Mouse (Mus musculus) olfactory bulb, adult 2 months (tissue): ENCODE measurements around the gene Exoc4.

ENCODE experiments used
- CTCF ChIP-seq: fragments of 200-500 bp; IDR thresholded peaks from 2 replicates; pipeline ENCODE4 v1.5.1; 2012; ENCODE audit warnings: low read depth, mild to moderate bottlenecking, low read length, moderate library complexity; ENCODE audit not compliant: insufficient read depth
- POLR2A ChIP-seq: fragments of 200-500 bp; IDR thresholded peaks from 2 replicates; pipeline ENCODE4 v1.6.1; 2012; ENCODE audit warnings: mild to moderate bottlenecking, low read depth, low read length, moderate library complexity; ENCODE audit not compliant: insufficient read depth

DNA sequence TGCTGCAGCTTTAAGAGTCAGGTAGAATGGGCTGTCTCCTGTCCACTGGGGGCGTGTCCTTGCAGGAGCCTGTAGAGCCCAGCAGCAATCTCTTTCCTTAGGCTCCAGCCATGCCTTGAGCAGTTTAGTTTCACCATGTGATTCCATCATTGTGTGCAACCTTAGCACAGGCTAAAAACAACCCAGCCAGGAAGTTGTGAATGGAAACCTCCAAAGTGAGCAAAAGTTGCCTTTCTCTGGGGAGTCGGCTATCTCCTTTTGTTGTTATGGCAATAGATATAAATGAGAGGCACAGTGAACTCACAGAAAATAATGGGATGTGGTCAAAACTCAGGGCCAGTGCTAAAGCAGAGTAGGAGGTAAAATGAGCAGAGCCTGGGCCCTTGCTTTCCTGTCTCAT, 565.5 kb downstream of the Exoc4 start:
- TF ChIP-seq POLR2A = no peak
- TF ChIP-seq CTCF = no peak
